Mouse (Mus musculus): ENCODE measurements around the gene Zcchc24. TPM values are rescaled to one million over a fixed set of nuclear protein-coding genes. Genes with fewer than 3 reads are reported as not detected.

The Zcchc24 gene
- polyA plus RNA-seq, 1 experiment from 2014 or later, result 11.4 TPM

DNA sequence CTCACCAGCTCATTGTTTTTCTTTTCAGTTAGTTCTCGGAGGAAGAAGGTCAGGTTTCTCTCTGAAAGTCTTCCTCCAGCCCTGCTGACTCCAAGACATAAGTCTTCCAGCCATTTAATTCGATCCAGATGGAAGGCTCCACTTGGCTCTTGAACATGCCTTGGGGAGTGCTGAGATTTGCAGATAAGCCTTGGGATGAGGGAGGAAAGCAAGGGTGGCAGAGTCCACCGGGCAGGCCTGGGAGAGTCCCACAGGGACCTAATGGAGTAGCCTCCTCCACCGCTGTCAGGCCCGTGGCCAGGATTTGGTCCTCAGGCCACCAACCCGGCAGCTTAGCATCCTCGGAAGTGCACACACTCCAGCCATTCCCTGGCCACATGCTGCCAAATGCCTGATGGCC lies 27.8 kb upstream of the Zcchc24 start:
- DNase-seq (ENCODE audit: low spot score, missing footprints) (no peak), ATAC-seq (ENCODE audit: low FRiP score) (no peak)
- Histone ChIP-seq H3K36me3 (ENCODE audit: control insufficient read depth, insufficient read depth, low read length) (no peaks in the 10 kb centered on the region), H3K4me3 (ENCODE audit: low read depth, low read length) (no peak overlapping the region), H3K9ac (ENCODE audit: low read length) (no peak overlapping the region), H3K9me3 (ENCODE audit: control insufficient read depth, low read length) (no peaks in the 10 kb centered on the region), H3K27me3 (ENCODE audit: control insufficient read depth, insufficient read depth, low read length) (no peaks in the 10 kb centered on the region), H3K4me1 (ENCODE audit: control insufficient read depth, insufficient read depth, low read length) (no peaks in the 10 kb centered on the region), H3K27ac (ENCODE audit: low read depth, low read length) (no peak overlapping the region), H3K4me2 (no peak overlapping the region)
- 76% methylated on average over 7 of the region's 7 CpGs for WGBS

DNA sequence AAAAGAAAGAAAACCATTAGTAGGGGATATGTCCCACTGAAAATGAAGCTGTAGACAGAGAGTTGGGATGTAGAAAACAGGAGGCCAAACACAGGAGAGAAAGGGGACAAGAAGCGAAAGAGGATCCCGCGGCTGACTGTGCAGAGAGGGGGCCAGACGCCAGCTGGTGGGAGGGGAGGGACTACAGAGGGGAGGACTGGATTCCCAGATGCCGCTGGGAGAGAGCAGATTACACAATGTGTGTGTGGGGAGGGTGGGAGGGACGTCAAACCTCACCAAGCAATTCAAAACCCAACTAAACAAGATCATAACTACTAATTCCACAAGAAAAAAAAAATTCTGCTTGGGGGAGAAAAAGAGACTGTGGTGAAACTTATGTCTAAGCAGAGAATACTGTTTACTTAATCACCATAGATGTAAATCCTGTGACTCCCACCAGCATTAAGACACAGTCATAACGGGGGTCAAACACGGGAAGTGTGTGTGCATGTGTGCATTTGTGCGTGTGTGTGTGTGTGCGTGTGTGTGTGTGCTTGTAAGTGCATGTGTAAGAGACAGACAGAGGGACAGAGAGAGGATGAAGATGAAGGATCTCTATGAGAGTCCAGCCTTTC lies 26.8 kb upstream of the Zcchc24 start:
- ATAC-seq (ENCODE audit: low FRiP score) (no peak), DNase-seq (ENCODE audit: low spot score, missing footprints) (peak; percentile 86)
- no peaks in the 10 kb centered on the region for H3K9me3 ChIP-seq (ENCODE audit: control insufficient read depth, low read length)
- H3K27me3 ChIP-seq (ENCODE audit: control insufficient read depth, insufficient read depth, low read length), result no peaks in the 10 kb centered on the region
- 35% methylated on average over 10 of the region's 10 CpGs for WGBS
- H3K4me3 ChIP-seq (ENCODE audit: low read depth, low read length), result no peak overlapping the region
- H3K4me1 ChIP-seq (ENCODE audit: control insufficient read depth, insufficient read depth, low read length), result no peaks in the 10 kb centered on the region
- no peak overlapping the region for H3K27ac ChIP-seq (ENCODE audit: low read depth, low read length)
- H3K36me3 ChIP-seq (ENCODE audit: control insufficient read depth, insufficient read depth, low read length), result no peaks in the 10 kb centered on the region
- H3K4me2 ChIP-seq, result no peak overlapping the region
- H3K9ac ChIP-seq (ENCODE audit: low read length), result no peak overlapping the region

DNA sequence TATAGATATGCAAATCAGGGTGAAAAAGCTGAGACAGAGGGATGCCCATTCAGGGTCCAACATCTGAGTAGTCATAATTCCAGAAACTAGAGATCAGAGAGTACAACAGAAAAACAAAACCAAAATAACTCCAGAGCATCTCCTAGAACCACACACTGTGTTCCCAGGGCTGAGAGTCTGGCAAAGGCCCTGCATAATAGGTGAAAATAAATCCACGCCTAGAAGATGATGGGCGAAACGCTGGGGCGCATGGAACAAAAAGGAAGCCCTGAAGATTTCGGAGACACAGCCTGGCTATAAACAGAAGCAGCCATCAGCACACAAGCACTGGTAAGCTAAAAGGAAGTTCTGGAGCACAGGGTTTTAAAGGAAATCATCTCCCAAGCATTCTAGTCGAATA lies 26.2 kb upstream of the Zcchc24 start:
- DNase-seq (ENCODE audit: low spot score, missing footprints) (no peak), ATAC-seq (ENCODE audit: low FRiP score) (no peak)
- Histone ChIP-seq H3K9me3 (ENCODE audit: control insufficient read depth, low read length) (no peaks in the 10 kb centered on the region), H3K27me3 (ENCODE audit: control insufficient read depth, insufficient read depth, low read length) (no peaks in the 10 kb centered on the region), H3K27ac (ENCODE audit: low read depth, low read length) (no peak overlapping the region; the same call in 1 of the 2 replicates), H3K4me3 (ENCODE audit: low read depth, low read length) (no peak overlapping the region), H3K4me2 (no peak overlapping the region), H3K36me3 (ENCODE audit: control insufficient read depth, insufficient read depth, low read length) (no peaks in the 10 kb centered on the region), H3K4me1 (ENCODE audit: control insufficient read depth, insufficient read depth, low read length) (no peaks in the 10 kb centered on the region), H3K9ac (ENCODE audit: low read length) (no peak overlapping the region)
- WGBS, result 77% methylated on average over 6 of the region's 6 CpGs

DNA sequence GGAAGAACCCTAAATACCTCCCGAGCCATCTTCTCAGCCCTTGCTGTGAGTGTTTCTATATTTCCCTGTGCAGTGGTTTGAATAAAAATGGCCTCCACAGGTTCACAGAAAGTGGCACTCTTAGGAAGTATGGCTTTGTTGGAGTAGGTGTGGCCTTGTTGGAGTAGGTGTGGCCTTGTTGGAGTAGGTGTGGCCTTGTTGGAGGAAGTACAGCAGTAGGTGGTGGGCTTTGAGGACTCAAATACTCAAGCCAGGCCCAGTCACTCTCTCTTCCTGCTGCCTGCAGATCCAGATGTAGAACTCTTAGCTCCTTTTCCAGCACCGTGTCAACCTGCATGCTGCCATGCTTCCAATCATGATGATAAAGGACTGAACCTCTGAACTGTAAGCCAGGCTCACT lies 25.5 kb upstream of the Zcchc24 start:
- Histone ChIP-seq H3K4me2 (no peak overlapping the region), H3K27ac (ENCODE audit: low read depth, low read length) (no peak overlapping the region), H3K27me3 (ENCODE audit: control insufficient read depth, insufficient read depth, low read length) (no peaks in the 10 kb centered on the region), H3K9ac (ENCODE audit: low read length) (no peak overlapping the region), H3K4me1 (ENCODE audit: control insufficient read depth, insufficient read depth, low read length) (no peaks in the 10 kb centered on the region), H3K36me3 (ENCODE audit: control insufficient read depth, insufficient read depth, low read length) (no peaks in the 10 kb centered on the region), H3K9me3 (ENCODE audit: control insufficient read depth, low read length) (no peaks in the 10 kb centered on the region), H3K4me3 (ENCODE audit: low read depth, low read length) (no peak overlapping the region)
- ATAC-seq (ENCODE audit: low FRiP score) (no peak), DNase-seq (ENCODE audit: low spot score, missing footprints) (no peak)
- 91% methylated on average over 2 of the region's 2 CpGs for WGBS

DNA sequence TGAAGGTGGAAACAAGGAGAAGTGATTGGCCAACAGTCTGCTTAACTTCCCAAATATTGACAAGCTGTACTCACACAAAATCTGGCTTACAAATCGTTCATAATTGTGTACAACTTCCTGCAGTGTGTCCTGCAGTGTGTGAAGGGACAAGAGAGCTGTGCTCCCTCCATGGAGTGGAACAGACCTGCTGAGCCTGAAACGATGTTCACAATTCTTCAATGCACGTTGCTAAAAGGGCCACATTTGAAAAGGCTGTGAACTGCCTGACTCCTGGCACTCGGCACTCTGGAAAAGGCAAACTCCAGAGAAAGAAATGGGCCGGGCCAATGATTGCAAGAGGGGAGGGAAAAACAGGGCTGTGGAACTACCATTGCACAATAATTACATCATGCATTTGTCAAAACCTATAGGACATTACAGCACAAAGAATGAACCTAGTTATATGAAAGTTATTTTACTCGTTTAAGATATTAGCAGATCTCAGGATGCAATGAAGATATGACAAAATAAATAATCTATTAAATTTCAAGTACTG lies 22.0 kb upstream of the Zcchc24 start:
- H3K27me3 ChIP-seq (ENCODE audit: control insufficient read depth, insufficient read depth, low read length), result no peaks in the 10 kb centered on the region
- H3K4me3 ChIP-seq (ENCODE audit: low read depth, low read length), result no peak overlapping the region
- 73% methylated on average over 6 of the region's 6 CpGs for WGBS
- DNase-seq (ENCODE audit: low spot score, missing footprints), result no peak
- H3K4me1 ChIP-seq (ENCODE audit: control insufficient read depth, insufficient read depth, low read length), result no peaks in the 10 kb centered on the region
- ATAC-seq (ENCODE audit: low FRiP score), result no peak
- no peak overlapping the region for H3K9ac ChIP-seq (ENCODE audit: low read length)
- no peaks in the 10 kb centered on the region for H3K36me3 ChIP-seq (ENCODE audit: control insufficient read depth, insufficient read depth, low read length)
- H3K4me2 ChIP-seq, result no peak overlapping the region
- H3K9me3 ChIP-seq (ENCODE audit: control insufficient read depth, low read length), result no peaks in the 10 kb centered on the region
- no peak overlapping the region for H3K27ac ChIP-seq (ENCODE audit: low read depth, low read length)

DNA sequence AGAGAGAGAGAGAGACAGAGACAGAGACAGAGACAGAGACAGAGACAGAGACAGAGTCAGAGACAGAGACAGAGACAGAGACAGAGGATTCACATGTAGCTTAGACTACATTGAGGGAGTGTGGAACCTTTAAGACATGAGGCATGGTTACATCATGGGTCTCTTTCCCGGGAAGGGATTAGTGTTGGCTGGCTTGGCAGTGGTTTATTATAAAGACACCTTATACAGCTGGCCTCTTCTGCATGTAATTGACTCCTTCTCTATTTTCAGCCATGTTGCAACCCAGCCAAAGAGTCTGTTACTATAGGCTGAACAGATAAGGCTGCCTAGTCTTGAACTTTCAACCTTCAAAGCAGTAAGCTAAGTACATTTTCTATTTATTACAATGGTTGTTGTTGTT lies 21.1 kb upstream of the Zcchc24 start:
- H3K27ac ChIP-seq (ENCODE audit: low read depth, low read length), result no peak overlapping the region
- no peaks in the 10 kb centered on the region for H3K27me3 ChIP-seq (ENCODE audit: control insufficient read depth, insufficient read depth, low read length)
- H3K36me3 ChIP-seq (ENCODE audit: control insufficient read depth, insufficient read depth, low read length), result no peaks in the 10 kb centered on the region
- no peak overlapping the region for H3K4me2 ChIP-seq
- no peak overlapping the region for H3K9ac ChIP-seq (ENCODE audit: low read length)
- H3K4me3 ChIP-seq (ENCODE audit: low read depth, low read length), result no peak overlapping the region
- no peak for DNase-seq (ENCODE audit: low spot score, missing footprints)
- H3K4me1 ChIP-seq (ENCODE audit: control insufficient read depth, insufficient read depth, low read length), result no peaks in the 10 kb centered on the region
- no peaks in the 10 kb centered on the region for H3K9me3 ChIP-seq (ENCODE audit: control insufficient read depth, low read length)
- ATAC-seq (ENCODE audit: low FRiP score), result no peak
- 85% methylated on average over 1 of the region's 1 CpGs for WGBS

DNA sequence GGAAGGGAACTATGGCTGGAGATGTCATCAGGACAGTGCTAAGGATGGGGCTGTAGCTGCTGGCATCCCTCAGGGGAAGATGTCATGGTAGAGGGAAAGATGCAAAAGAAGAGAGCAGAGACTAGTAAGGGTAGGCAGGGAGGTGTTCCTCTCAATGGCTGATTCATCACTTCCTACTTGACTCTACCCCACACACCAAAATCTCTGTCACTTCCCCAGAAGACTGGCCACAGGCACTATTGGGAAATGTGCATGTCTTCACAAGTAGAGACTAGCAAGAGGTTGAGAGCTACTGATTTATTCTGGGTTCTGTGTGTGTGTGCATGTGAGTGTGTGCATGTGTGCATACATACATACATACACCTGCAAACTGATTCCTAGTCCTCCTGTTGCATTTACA lies 20.4 kb upstream of the Zcchc24 start:
- H3K9me3 ChIP-seq (ENCODE audit: control insufficient read depth, low read length), result no peaks in the 10 kb centered on the region
- no peak overlapping the region for H3K9ac ChIP-seq (ENCODE audit: low read length)
- no peaks in the 10 kb centered on the region for H3K4me1 ChIP-seq (ENCODE audit: control insufficient read depth, insufficient read depth, low read length)
- no peak overlapping the region for H3K4me2 ChIP-seq
- no peak for ATAC-seq (ENCODE audit: low FRiP score)
- no peaks in the 10 kb centered on the region for H3K27me3 ChIP-seq (ENCODE audit: control insufficient read depth, insufficient read depth, low read length)
- DNase-seq (ENCODE audit: low spot score, missing footprints), result no peak
- no peaks in the 10 kb centered on the region for H3K36me3 ChIP-seq (ENCODE audit: control insufficient read depth, insufficient read depth, low read length)
- no peak overlapping the region for H3K27ac ChIP-seq (ENCODE audit: low read depth, low read length)
- no peak overlapping the region for H3K4me3 ChIP-seq (ENCODE audit: low read depth, low read length)

DNA sequence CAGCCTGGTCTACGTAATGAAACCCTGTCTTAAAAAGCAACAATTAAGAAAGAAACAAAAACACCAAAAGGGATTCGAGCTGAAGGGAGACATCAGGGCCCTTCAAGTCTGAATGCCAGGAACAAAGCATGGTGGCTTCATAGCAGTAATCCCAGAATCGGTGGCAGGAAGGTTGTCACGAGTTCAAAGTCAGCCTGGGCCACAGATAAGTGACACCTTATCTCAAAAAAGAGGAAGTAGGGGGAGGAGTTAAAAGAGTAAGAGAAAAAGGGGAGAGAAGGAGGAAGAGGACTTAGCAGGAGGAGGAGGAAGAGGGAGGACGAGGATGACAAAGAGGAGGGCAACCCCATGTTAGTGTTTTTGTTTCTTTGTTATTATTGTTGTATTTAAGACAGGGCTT lies 19.4 kb upstream of the Zcchc24 start:
- Histone ChIP-seq H3K4me2 (no peak overlapping the region), H3K36me3 (ENCODE audit: control insufficient read depth, insufficient read depth, low read length) (no peaks in the 10 kb centered on the region), H3K4me3 (ENCODE audit: low read depth, low read length) (no peak overlapping the region), H3K27ac (ENCODE audit: low read depth, low read length) (no peak overlapping the region), H3K9me3 (ENCODE audit: control insufficient read depth, low read length) (no peaks in the 10 kb centered on the region), H3K9ac (ENCODE audit: low read length) (no peak overlapping the region), H3K27me3 (ENCODE audit: control insufficient read depth, insufficient read depth, low read length) (no peaks in the 10 kb centered on the region), H3K4me1 (ENCODE audit: control insufficient read depth, insufficient read depth, low read length) (no peaks in the 10 kb centered on the region)
- whole genome bisulfite sequencing, result 76% methylated on average over 5 of the region's 5 CpGs
- ATAC-seq (ENCODE audit: low FRiP score) (no peak), DNase-seq (ENCODE audit: low spot score, missing footprints) (no peak)

DNA sequence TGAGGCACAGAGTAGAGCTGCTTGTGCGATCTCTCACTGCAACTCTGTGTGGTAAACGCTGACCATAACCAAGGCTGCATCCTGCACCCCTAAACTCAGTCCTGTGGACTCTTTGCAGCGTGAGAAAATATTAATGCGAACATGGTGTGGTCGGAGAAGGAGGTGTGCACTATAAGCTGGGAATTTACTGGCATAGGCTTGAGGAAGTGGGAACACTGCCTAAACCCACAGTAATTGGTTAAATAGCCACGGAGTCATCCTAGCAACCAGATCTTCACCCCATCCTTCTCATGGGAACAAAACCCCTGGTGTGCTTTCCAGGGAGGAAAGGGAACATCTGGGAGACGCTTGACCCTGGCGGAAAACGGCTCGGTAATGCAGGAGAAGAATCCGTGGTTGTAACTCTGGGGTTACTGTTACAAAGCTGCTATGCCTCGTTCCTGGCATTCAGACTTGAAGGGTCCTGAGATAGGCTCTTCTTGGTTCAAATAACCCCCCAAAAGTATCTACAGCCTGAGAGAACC lies 18.6 kb upstream of the Zcchc24 start:
- Histone ChIP-seq H3K4me1 (ENCODE audit: control insufficient read depth, insufficient read depth, low read length) (no peaks in the 10 kb centered on the region), H3K4me2 (no peak overlapping the region), H3K36me3 (ENCODE audit: control insufficient read depth, insufficient read depth, low read length) (no peaks in the 10 kb centered on the region), H3K9me3 (ENCODE audit: control insufficient read depth, low read length) (no peaks in the 10 kb centered on the region), H3K27me3 (ENCODE audit: control insufficient read depth, insufficient read depth, low read length) (no peaks in the 10 kb centered on the region), H3K4me3 (ENCODE audit: low read depth, low read length) (no peak overlapping the region), H3K27ac (ENCODE audit: low read depth, low read length) (no peak overlapping the region), H3K9ac (ENCODE audit: low read length) (no peak overlapping the region)
- no peak for ATAC-seq (ENCODE audit: low FRiP score)
- WGBS, result 83% methylated on average over 12 of the region's 12 CpGs
- no peak for DNase-seq (ENCODE audit: low spot score, missing footprints)
